In genomic region chr1:74008966-74009365, GRCm38 (mm10) we compare ENCODE assay signal across 10 mouse cellular contexts.
DNase-seq lines count a peak whose midpoint lies in the region; ATAC-seq and TF ChIP-seq lines count a peak whose summit lies in the region.
"Had no signal": no experiment of that assay in that cellular context is flagged by ENCODE, and none has a peak within 500 bp of the region (broad histone marks: within the 10 kb centered on the region; RNA-seq: fewer than 3 reads in every experiment).

No protein-coding gene starts in this region.

- no peak overlapping the region for H3K4me3 ChIP-seq in liver, adult 2 months (ENCODE audit: insufficient read depth, low read depth, low read length)
- H3K4me3 ChIP-seq in liver, embryonic 12.5 days = no peak overlapping the region
- no peak overlapping the region for H3K4me3 ChIP-seq in heart, embryonic 15.5 days
- H3K4me3 ChIP-seq in kidney, postnatal 0 days (replicated peaks; ENCODE audit: low read depth, low read length) = no peak overlapping the region
- no peak overlapping the region for H3K4me3 ChIP-seq in midbrain, embryonic 14.5 days (replicated peaks; ENCODE audit: low read depth, low read length)

- H3K79me2 ChIP-seq in liver, adult 2 months (ENCODE audit: control insufficient read depth, insufficient read depth, low read length) = peaks cover 31% of the 10 kb centered on the region; the same call in 1 of the 2 replicates

- no peak for ATAC-seq in liver, embryonic 12.5 days
- ATAC-seq in heart, embryonic 15.5 days (replicated peaks; ENCODE audit: insufficient number of reproducible peaks, insufficient read depth, low FRiP score, low read depth) = no peak
- ATAC-seq in kidney, postnatal 0 days (replicated peaks; ENCODE audit: low FRiP score, low read depth) = peak; percentile 19; the same call in 1 of the 2 replicates
- no peak for ATAC-seq in midbrain, embryonic 14.5 days (ENCODE audit: low FRiP score, low TSS enrichment)
- ATAC-seq: forebrain, embryonic 16.5 days had no signal

- H3K27me3 ChIP-seq in liver, adult 2 months (ENCODE audit: control insufficient read depth, insufficient read depth, low read length) = no peaks in the 10 kb centered on the region
- H3K27me3 ChIP-seq in liver, embryonic 12.5 days (replicated peaks) = no peaks in the 10 kb centered on the region
- H3K27me3 ChIP-seq in heart, embryonic 15.5 days = no peaks in the 10 kb centered on the region
- H3K27me3 ChIP-seq in kidney, postnatal 0 days (ENCODE audit: insufficient read depth, low read length) = no peaks in the 10 kb centered on the region
- H3K27me3 ChIP-seq in midbrain, embryonic 14.5 days (ENCODE audit: control insufficient read depth, insufficient read depth, low read length) = no peaks in the 10 kb centered on the region

- 29% methylated on average over 3 of the region's 3 CpGs for WGBS in liver, adult 2 months
- WGBS in liver, embryonic 12.5 days (ENCODE audit: insufficient replicate concordance) = 70% methylated on average over 3 of the region's 3 CpGs
- 66% methylated on average over 3 of the region's 3 CpGs for WGBS in heart, embryonic 15.5 days
- 75% methylated on average over 3 of the region's 3 CpGs for WGBS in kidney, postnatal 0 days
- 90% methylated on average over 3 of the region's 3 CpGs for WGBS in midbrain, embryonic 14.5 days

- peak overlapping the region; percentile 27 for H3K9ac ChIP-seq in liver, adult 2 months (ENCODE audit: low read depth, low read length)
- no peak overlapping the region for H3K9ac ChIP-seq in liver, embryonic 12.5 days
- peak overlapping the region; percentile 14; the same call in 1 of the 2 replicates for H3K9ac ChIP-seq in heart, embryonic 15.5 days
- H3K9ac ChIP-seq in kidney, postnatal 0 days (ENCODE audit: low read depth, low read length) = no peak overlapping the region
- no peak overlapping the region for H3K9ac ChIP-seq in midbrain, embryonic 14.5 days (replicated peaks; ENCODE audit: low read length)

- DNase-seq in liver, adult 2 months (ENCODE audit: extremely low read depth, low read depth, low spot score) = peak; percentile 87
- DNase-seq in kidney, postnatal 0 days (ENCODE audit: low spot score) = no peak
- peak; percentile 84 to 90 for DNase-seq in lung, postnatal 4 days
- DNase-seq in layer of hippocampus, postnatal 36 days = no peak
- no peak for DNase-seq in midbrain, embryonic 14.5 days
- DNase-seq in gastrocnemius, adult 18-20 months (ENCODE audit: low spot score) = no peak
- DNase-seq: right cerebral cortex, adult 18-20 months had no signal

- H3K4me2 ChIP-seq in liver, embryonic 12.5 days = no peak overlapping the region; the same call in 1 of the 2 replicates
- H3K4me2 ChIP-seq in heart, embryonic 15.5 days = peak overlapping the region; percentile 27; the same call in 1 of the 2 replicates
- no peak overlapping the region for H3K4me2 ChIP-seq in kidney, postnatal 0 days (ENCODE audit: low read length)
- no peak overlapping the region for H3K4me2 ChIP-seq in midbrain, embryonic 14.5 days (ENCODE audit: low read length)

- 0 out of 2 replicates have a peak, but pooled peaks cover 3% of the 10 kb centered on the region for H3K9me3 ChIP-seq in liver, embryonic 12.5 days (replicated peaks)
- no peaks in the 10 kb centered on the region for H3K9me3 ChIP-seq in heart, embryonic 15.5 days (replicated peaks)
- H3K9me3 ChIP-seq in kidney, postnatal 0 days (replicated peaks; ENCODE audit: low read length) = no peaks in the 10 kb centered on the region
- no peaks in the 10 kb centered on the region; the same call in 1 of the 2 replicates for H3K9me3 ChIP-seq in midbrain, embryonic 14.5 days (ENCODE audit: control insufficient read depth, low read length)

- H3K36me3 ChIP-seq in liver, adult 2 months (ENCODE audit: control insufficient read depth, insufficient read depth, low read length) = no peaks in the 10 kb centered on the region
- H3K36me3 ChIP-seq in liver, embryonic 12.5 days = no peaks in the 10 kb centered on the region
- no peaks in the 10 kb centered on the region for H3K36me3 ChIP-seq in heart, embryonic 15.5 days
- H3K36me3 ChIP-seq in kidney, postnatal 0 days (ENCODE audit: insufficient read depth, low read length) = peaks cover 2% of the 10 kb centered on the region; the same call in 1 of the 2 replicates
- no peaks in the 10 kb centered on the region for H3K36me3 ChIP-seq in midbrain, embryonic 14.5 days (ENCODE audit: control insufficient read depth, insufficient read depth, low read length)

- no peak for TF ChIP-seq CTCF in liver, adult 2 months (IDR thresholded peaks at IDR 0.05; ENCODE audit: low read depth, low read length)
- TF ChIP-seq CTCF in kidney, postnatal 0 days (IDR thresholded peaks at IDR 0.05; ENCODE audit: low read depth) = no peak

- H3K4me1 ChIP-seq in liver, adult 2 months (ENCODE audit: control insufficient read depth, insufficient read depth, low read length) = peaks cover 62% of the 10 kb centered on the region
- peaks cover 34% of the 10 kb centered on the region for H3K4me1 ChIP-seq in liver, embryonic 12.5 days
- H3K4me1 ChIP-seq in heart, embryonic 15.5 days (replicated peaks) = peaks cover 82% of the 10 kb centered on the region
- peaks cover 58% of the 10 kb centered on the region for H3K4me1 ChIP-seq in kidney, postnatal 0 days (replicated peaks; ENCODE audit: insufficient read depth, low read length)
- H3K4me1 ChIP-seq in midbrain, embryonic 14.5 days (ENCODE audit: control insufficient read depth, insufficient read depth, low read length) = no peaks in the 10 kb centered on the region

- H3K27ac ChIP-seq in liver, adult 2 months (replicated peaks; ENCODE audit: insufficient read depth, low read depth, low read length) = peak overlapping the region; percentile 89
- H3K27ac ChIP-seq in liver, embryonic 12.5 days = no peak overlapping the region
- peak overlapping the region; percentile 98 for H3K27ac ChIP-seq in heart, embryonic 15.5 days
- H3K27ac ChIP-seq in kidney, postnatal 0 days = peak overlapping the region; percentile 91
- no peak overlapping the region for H3K27ac ChIP-seq in midbrain, embryonic 14.5 days (replicated peaks; ENCODE audit: low read depth, low read length)

- no peak for TF ChIP-seq POLR2A in liver, adult 2 months (IDR thresholded peaks at IDR 0.05; ENCODE audit: extremely low read depth, insufficient read depth, low read length)

Comparison
In these comparisons a context has a peak if more than half of its experiments do, and no peak if none do; other contexts are left out.
1. H3K27ac ChIP-seq: peak in liver, adult 2 months (single experiment), heart, embryonic 15.5 days (single experiment) and kidney, postnatal 0 days (single experiment); none in liver, embryonic 12.5 days (single experiment) and midbrain, embryonic 14.5 days (single experiment).
2. H3K9ac ChIP-seq: peak in liver, adult 2 months (single experiment) and heart, embryonic 15.5 days (single experiment); none in liver, embryonic 12.5 days (single experiment), kidney, postnatal 0 days (single experiment) and midbrain, embryonic 14.5 days (single experiment).
3. DNase-seq: peak in liver, adult 2 months (single experiment) and lung, postnatal 4 days (2 of 2); none in kidney, postnatal 0 days (single experiment), layer of hippocampus, postnatal 36 days (0 of 2), midbrain, embryonic 14.5 days (single experiment) and gastrocnemius, adult 18-20 months (single experiment).